Comparison of ENCODE assay signal across 18 mouse cellular contexts in the genomic region with DNA sequence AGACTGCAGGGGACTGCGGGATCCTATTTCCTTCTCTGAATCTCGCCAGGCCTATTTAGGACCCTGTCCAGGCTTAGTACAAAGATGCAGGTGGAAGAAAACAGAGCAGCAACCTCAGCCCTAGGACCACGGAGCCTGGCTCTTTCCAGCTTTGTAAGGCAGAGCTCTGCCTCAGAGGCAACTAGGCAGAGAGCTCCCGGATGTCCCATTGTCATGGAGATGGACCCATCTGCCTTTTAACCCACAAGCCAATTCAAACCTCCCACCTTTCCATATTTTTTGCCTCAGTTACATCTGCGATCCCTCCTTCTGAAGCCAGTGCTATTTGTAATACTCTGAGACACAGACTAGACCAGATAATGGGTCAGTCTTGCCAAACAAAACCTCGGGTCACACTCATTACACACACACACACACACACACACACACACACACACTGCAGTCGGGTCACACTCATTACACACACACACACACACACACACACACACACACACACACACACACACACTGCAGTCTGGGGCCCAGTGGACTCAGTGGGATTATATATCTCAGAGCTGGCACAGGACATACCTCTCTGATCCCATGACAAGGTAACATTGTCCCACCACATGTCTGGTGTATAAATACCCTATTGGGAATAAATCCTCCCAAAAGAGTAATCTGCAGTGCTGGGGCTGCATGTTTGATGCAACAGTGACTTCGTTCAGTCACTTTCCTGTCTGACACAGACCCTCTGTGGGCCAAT. TPM values are rescaled to one million over a fixed set of nuclear protein-coding genes. Genes with fewer than 3 reads are reported as not detected.
DNase-seq lines count a peak whose midpoint lies in the region; ATAC-seq lines count a peak whose summit lies in the region.
"Had no signal": no experiment of that assay in that cellular context is flagged by ENCODE, and none has a peak within 500 bp of the region (broad histone marks: within the 10 kb centered on the region; RNA-seq: fewer than 3 reads in every experiment).

No protein-coding gene starts in this region.

- no peak overlapping the region for H3K4me2 ChIP-seq in midbrain, embryonic 11.5 days
- no peak overlapping the region for H3K4me2 ChIP-seq in midbrain, embryonic 16.5 days (ENCODE audit: low read length)
- no peak overlapping the region for H3K4me2 ChIP-seq in hindbrain, embryonic 13.5 days
- H3K4me2 ChIP-seq in neural tube, embryonic 13.5 days, result no peak overlapping the region

- H3K9me3 ChIP-seq in midbrain, embryonic 11.5 days (ENCODE audit: control insufficient read depth, low read length), result no peaks in the 10 kb centered on the region
- H3K9me3 ChIP-seq in midbrain, embryonic 16.5 days (replicated peaks; ENCODE audit: control insufficient read depth, low read length, poor library complexity, severe bottlenecking), result no peaks in the 10 kb centered on the region
- H3K9me3 ChIP-seq in hindbrain, embryonic 13.5 days, result no peaks in the 10 kb centered on the region
- no peaks in the 10 kb centered on the region for H3K9me3 ChIP-seq in neural tube, embryonic 13.5 days

- no peaks in the 10 kb centered on the region for H3K27me3 ChIP-seq in midbrain, embryonic 11.5 days (ENCODE audit: control insufficient read depth, insufficient read depth, low read length)
- no peaks in the 10 kb centered on the region for H3K27me3 ChIP-seq in midbrain, embryonic 16.5 days (ENCODE audit: control insufficient read depth, insufficient read depth, low read depth, low read length)
- H3K27me3 ChIP-seq in hindbrain, embryonic 13.5 days, result no peaks in the 10 kb centered on the region
- H3K27me3 ChIP-seq in neural tube, embryonic 13.5 days, result no peaks in the 10 kb centered on the region

- no peak for DNase-seq in midbrain, embryonic 11.5 days (ENCODE audit: low spot score, missing footprints)
- peak; percentile 80 for DNase-seq in ZHBTc4 (ENCODE audit: low read depth, low spot score)
- no peak for DNase-seq in adrenal gland, postnatal 4 days (ENCODE audit: low spot score in 2 of 2)
- DNase-seq in cerebellum, adult 9-11 months, result no peak
- DNase-seq: adrenal gland, postnatal 36 days; cerebellum, adult 11 months; cerebellum, postnatal 36 days; gastrocnemius, postnatal 10 days; heart, adult 2 months; kidney, adult 8-10 months; kidney, postnatal 25 days; lung, postnatal 10 days; right cerebral cortex, postnatal 25 days; thymus, postnatal 14 days had no signal

- H3K4me1 ChIP-seq in midbrain, embryonic 11.5 days (ENCODE audit: control insufficient read depth, insufficient read depth, low read length), result no peaks in the 10 kb centered on the region
- no peaks in the 10 kb centered on the region for H3K4me1 ChIP-seq in midbrain, embryonic 16.5 days (ENCODE audit: control insufficient read depth, insufficient read depth, low read length)
- H3K4me1 ChIP-seq in hindbrain, embryonic 13.5 days (replicated peaks), result peaks cover 41% of the 10 kb centered on the region
- H3K4me1 ChIP-seq in neural tube, embryonic 13.5 days (replicated peaks), result peaks cover 36% of the 10 kb centered on the region

- H3K27ac ChIP-seq in midbrain, embryonic 11.5 days (ENCODE audit: low read depth, low read length), result peak overlapping the region; percentile 49; the same call in 1 of the 2 replicates
- H3K27ac ChIP-seq in midbrain, embryonic 16.5 days (ENCODE audit: low read length), result no peak overlapping the region
- H3K27ac ChIP-seq in hindbrain, embryonic 13.5 days, result peak overlapping the region; percentile 41
- peak overlapping the region; percentile 74 for H3K27ac ChIP-seq in neural tube, embryonic 13.5 days (replicated peaks)
- H3K27ac ChIP-seq: heart, adult 2 months had no signal

- H3K36me3 ChIP-seq in midbrain, embryonic 11.5 days (ENCODE audit: control insufficient read depth, insufficient read depth, low read length), result no peaks in the 10 kb centered on the region
- no peaks in the 10 kb centered on the region for H3K36me3 ChIP-seq in midbrain, embryonic 16.5 days (ENCODE audit: control insufficient read depth, insufficient read depth, low read length)
- no peaks in the 10 kb centered on the region for H3K36me3 ChIP-seq in hindbrain, embryonic 13.5 days
- H3K36me3 ChIP-seq in neural tube, embryonic 13.5 days, result no peaks in the 10 kb centered on the region

- peak overlapping the region; percentile 13; the same call in 1 of the 2 replicates for H3K9ac ChIP-seq in midbrain, embryonic 11.5 days (ENCODE audit: low read length)
- no peak overlapping the region for H3K9ac ChIP-seq in midbrain, embryonic 16.5 days (ENCODE audit: low read depth, low read length)
- no peak overlapping the region for H3K9ac ChIP-seq in hindbrain, embryonic 13.5 days
- H3K9ac ChIP-seq in neural tube, embryonic 13.5 days, result no peak overlapping the region

- H3K4me3 ChIP-seq in midbrain, embryonic 11.5 days (ENCODE audit: low read depth, low read length), result no peak overlapping the region
- H3K4me3 ChIP-seq in midbrain, embryonic 16.5 days (ENCODE audit: low read depth, low read length), result no peak overlapping the region
- no peak overlapping the region for H3K4me3 ChIP-seq in hindbrain, embryonic 13.5 days
- H3K4me3 ChIP-seq in neural tube, embryonic 13.5 days, result no peak overlapping the region
- H3K4me3 ChIP-seq: heart, adult 2 months had no signal

- peak; percentile 30; the same call in 1 of the 2 replicates for ATAC-seq in midbrain, embryonic 11.5 days (ENCODE audit: low FRiP score)
- ATAC-seq in midbrain, embryonic 16.5 days, result no peak
- no peak; the same call in 1 of the 2 replicates for ATAC-seq in hindbrain, embryonic 13.5 days (ENCODE audit: low FRiP score)
- ATAC-seq in neural tube, embryonic 13.5 days (ENCODE audit: low read depth), result peak; percentile 46
- ATAC-seq: activated CD4-positive, CD25-positive, alpha-beta regulatory T cell, adult 4 months had no signal

- 52% methylated on average over 8 of the region's 8 CpGs for WGBS in midbrain, embryonic 11.5 days
- 44% methylated on average over 8 of the region's 8 CpGs for WGBS in midbrain, embryonic 16.5 days
- WGBS in hindbrain, embryonic 13.5 days, result 26% methylated on average over 8 of the region's 8 CpGs
- WGBS in neural tube, embryonic 13.5 days, result 36% methylated on average over 8 of the region's 8 CpGs

RNA-seq across cellular contexts. Expression of a gene that starts 42.8 kb away (rescaled TPM):
- polyA plus RNA-seq in midbrain, embryonic 11.5 days (2014; fragmentation: Nextera tagmentation; extraction: Ambion mirVana), result 33.2 and 34.1 TPM in 2 replicates
- 11.4 and 13.1 TPM in 2 replicates for polyA plus RNA-seq in midbrain, embryonic 16.5 days (2015; fragmentation: Nextera tagmentation; extraction: Ambion mirVana)
- 22.9 and 25.3 TPM in 2 replicates for polyA plus RNA-seq in hindbrain, embryonic 13.5 days (2015; fragmentation: Nextera tagmentation; extraction: Ambion mirVana)
- 28.0 and 30.6 TPM in 2 replicates for polyA plus RNA-seq in neural tube, embryonic 13.5 days (2015; fragmentation: Nextera tagmentation; extraction: Ambion mirVana)
- total RNA-seq in adrenal gland, postnatal 4 days (2021), result 100 to 1,000 TPM in 1 of 2 experiments, 10 to 100 TPM in 1; 98.5 to 108 TPM

Comparison
In these comparisons a context has a peak if more than half of its experiments do, and no peak if none do; other contexts are left out.
1. ATAC-seq: peak in midbrain, embryonic 11.5 days (single experiment) and neural tube, embryonic 13.5 days (single experiment); none in midbrain, embryonic 16.5 days (single experiment) and hindbrain, embryonic 13.5 days (single experiment).